Mouse (Mus musculus) kidney, postnatal 14 days (tissue): ENCODE results near the gene Fasl.

Source experiments
- DNase-seq: peaks from one replicate; pipeline ENCODE4 v3.0.0; 2022; ENCODE audit warnings: mixed read lengths

Gene Fasl

DNA sequence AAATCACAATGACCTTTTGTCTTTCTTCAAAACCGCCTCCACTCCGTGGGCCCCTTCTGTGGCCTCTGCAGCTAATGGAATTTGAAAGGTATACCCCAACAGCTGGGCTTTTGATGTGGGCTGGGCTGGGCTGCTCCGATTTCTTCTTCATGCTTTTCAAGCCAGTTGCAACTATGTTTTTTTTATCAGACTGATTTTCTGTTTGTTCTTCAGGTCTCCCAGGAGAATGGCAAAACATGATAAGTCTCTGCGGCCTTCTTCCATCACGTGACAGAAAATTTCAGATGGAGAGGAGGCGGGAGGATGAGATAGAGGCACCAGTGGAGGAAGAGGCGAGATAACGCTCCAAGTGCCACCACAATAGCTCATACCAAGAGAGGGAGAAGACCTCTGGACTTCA lies 37.0 kb downstream of the Fasl start:
- no peak for DNase-seq

DNA sequence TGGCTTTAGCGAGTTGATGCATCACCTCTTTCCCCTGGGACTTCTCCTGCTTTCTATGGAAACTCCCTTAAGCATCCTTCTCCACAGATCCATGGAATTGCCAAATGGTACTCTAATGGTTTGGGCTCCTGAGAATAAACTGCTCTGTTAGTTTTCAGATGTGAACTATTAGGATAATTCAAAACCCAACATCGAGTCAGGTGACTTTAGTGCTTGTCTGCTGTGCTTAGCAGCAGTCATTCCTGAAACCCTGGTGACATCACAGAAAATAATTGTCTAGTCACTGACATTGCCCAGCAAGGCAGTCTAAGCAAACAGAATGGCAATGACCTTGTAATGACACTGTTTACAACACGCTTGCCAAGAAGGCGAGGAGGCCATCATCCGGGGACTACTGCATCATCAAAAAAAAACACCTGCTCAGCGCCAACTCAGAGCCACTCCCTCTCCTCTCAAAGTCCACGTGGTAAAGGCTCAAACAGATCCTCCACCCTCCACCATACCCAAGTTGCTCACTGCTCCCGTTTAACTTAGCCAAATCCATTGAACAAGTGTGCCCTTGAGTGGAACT lies 37.7 kb downstream of the Fasl start:
- no peak for DNase-seq

DNA sequence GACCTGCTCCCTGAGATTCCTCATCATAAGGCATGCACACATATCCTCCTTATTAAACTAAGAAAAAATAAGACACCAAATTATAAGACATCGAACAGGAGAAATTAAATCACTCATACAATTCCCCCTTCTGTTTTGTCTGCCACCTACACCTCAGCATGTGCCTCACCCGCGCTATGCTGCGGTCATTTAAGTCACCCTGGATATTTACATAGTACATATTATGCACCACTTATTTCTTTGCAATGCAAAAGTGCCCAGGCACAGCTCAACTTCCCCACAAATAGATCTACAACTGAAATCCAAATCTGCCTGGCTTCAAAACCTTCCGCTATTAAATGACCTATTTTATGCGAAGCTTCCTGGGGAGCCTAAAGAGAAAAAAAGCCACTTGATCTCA lies 39.6 kb downstream of the Fasl start:
- DNase-seq, result no peak

DNA sequence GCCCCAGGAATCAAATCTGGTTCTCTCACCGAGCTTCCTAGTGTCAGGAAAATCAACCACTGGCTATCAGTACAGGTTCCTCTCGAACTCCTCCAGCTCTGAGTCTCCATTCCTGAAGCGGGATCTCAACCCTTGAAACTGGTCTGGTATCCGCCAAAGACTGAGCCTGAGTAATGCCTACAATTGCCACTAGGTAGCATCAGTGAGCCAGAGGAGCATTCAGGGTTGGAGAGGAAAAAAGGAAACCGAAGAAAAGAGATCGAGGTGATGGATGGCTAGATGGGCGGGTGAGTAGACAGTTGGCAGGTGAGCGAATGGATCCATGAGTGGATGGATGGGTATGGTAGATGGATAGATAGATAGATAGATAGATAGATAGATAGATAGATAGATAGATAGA lies 40.2 kb downstream of the Fasl start:
- peak; percentile 49 for DNase-seq

DNA sequence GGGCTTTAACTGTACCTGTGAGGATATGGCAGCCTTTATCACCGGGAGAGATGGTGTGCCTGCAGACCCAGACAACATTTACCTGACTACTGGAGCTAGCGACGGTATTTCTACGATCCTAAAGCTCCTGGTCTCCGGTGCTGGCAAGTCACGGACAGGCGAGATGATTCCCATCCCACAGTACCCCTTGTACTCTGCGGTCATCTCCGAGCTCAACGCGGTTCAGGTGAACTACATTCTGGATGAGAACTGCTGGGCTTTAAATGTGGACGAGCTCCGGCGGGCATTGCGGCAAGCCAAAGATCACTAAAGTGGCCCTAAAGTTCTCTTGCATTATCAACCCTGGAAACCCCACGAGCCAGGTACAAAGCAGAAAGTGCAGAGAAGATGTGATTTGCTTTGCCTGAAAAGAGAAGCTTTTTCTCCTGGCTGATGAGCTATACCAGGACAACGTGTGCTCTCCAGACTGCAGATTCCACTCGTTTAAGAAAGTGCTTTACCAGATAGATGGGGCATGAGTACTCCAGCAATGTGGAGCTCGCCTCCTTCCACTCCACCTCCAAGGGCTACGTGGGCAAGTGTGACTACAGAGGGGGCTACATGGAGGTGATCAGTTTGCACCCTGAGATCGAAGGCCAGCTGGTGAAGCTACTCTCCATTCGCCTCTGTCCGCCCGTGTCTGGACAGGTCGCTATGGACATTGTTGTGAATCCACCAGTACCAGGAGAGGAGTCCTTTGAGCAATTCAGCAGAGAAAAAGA lies 41.6 kb downstream of the Fasl start:
- DNase-seq, result no peak

DNA sequence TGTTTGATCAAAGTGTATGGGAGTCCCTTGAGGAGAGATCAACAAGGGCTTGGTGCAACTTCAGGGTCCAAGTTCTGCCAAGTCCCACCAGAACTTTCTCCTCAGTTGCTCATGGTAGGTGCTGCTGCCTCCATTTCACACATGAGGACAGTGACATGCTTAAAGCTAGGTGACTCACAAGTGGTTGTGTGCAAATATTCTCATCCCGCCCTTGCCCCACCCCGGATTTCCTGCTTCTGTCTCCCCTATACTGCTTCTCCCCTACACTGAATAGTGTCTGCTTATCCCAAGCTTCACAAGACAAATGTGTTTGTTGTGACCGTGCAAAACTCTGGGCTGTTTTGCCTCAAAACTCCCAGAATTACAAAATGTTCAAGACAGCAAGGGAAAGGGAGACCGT lies 43.4 kb downstream of the Fasl start:
- no peak for DNase-seq

DNA sequence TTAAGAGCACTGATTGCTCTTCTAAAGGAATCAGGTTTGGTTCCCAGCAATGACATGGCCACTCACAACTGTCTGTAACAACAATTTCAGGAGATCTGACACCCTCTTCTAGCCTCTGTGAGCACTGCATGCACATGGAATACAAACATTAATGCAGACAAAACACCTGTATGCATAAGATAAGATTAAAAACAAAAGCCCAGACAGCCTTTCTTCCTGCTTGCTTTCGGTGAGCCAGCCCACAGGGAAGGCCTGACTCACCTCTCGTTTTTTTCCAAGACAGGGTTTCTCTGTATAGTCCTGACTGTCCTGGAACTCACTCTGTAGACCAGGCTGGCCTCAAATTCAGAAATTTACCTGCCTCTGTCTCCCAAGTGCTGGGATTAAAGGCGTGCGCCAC lies 44.1 kb downstream of the Fasl start:
- no peak for DNase-seq

DNA sequence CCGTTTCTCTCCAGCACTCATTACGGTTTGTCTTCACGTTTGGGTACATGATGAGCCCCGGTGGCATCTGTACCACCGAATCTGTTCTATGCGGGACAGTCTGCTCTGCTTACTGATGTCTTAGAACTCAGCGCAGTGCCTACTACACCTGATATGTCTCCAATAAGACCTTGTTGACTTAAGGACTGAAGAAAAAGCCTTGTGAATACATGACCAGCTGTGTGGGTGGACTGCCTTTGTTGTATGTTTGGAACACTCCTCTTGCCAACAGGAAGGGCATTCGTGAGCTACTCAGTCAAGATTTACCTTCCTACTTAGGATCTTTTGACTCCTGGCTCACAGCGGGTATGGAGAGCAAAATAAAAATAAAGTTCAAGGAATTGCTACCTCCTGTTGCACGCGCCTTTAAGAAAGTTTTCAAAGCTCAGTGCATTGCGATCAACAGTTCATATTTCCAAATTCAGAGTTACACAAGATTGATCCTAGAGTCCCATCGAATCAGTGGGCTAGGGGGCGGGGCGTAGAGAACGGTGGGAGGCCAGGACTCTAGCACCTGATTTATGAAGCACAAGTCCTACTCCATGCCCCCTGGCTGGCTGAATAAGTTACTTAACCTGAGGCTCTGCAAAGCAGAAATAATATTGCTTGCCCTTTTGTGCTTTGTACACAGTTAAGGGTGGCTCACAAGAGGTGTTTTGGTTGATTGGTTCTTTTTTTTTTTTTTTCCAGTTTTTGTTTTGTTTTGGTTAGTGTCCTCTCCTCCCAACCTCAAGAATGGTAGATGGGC lies 45.6 kb downstream of the Fasl start:
- no peak for DNase-seq

DNA sequence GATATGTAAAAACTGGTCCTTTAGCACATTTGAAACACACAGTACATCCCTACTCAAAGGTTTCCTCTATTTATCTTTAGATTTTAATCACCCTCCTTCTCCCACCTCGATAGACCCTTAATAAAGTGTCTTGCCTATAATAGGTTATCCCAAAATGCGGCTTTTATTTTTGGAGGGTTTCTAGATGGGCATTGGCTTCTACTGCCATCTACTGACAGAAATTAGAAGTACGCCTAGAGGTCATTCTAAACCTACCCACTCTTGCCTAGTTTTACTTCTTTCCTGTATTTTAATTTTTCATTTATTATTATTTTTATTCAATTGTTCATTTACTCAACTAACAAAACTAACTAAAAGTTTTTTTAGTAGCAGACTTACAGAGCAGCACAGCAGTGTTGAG lies 51.4 kb downstream of the Fasl start:
- DNase-seq, result peak; percentile 27

DNA sequence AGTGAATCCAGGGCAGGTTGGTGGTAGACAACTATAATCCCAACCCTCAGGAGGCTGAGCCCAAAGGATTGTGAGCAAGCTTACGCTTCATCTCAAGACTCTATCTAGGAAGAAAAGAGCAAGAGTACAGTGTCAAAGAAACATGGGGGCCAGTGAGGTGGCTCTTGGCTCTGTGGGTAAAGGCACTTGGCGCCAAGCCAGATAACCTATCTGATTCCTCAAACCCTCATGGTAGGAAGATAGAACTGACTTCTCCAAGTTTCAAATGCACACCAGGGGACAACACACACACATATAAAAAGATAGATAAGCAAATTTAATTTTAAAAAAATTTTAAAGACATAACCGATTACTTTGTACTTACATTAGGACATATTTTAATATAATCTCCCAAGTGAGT lies 52.0 kb downstream of the Fasl start:
- no peak for DNase-seq

DNA sequence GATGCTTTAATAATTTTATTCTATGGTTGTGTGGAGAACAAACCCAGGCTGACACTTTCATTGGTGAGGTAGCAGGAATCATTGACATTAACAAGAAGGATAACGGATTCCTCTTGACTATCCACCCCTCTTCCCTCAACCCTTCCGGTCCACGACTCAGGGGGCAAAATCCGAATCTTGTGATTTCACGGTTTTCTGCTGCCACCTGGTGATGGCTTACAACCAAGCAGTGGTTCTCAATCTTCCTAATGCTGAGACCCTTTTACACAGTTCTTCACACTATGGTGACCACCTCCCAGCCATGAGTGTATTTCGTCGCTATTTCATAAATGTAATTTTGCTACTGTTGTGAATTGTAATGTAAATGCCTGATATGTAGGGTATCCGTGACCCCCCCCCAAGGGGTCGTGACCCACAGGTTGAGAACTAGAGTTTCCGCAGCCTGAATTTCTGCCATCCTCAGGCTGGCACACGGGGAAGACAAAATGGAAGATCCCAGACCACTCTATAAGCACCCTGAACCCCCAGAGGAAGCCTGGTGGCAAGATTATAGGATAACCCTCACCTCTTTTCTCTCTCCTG lies 52.7 kb downstream of the Fasl start:
- peak; percentile 20 for DNase-seq

DNA sequence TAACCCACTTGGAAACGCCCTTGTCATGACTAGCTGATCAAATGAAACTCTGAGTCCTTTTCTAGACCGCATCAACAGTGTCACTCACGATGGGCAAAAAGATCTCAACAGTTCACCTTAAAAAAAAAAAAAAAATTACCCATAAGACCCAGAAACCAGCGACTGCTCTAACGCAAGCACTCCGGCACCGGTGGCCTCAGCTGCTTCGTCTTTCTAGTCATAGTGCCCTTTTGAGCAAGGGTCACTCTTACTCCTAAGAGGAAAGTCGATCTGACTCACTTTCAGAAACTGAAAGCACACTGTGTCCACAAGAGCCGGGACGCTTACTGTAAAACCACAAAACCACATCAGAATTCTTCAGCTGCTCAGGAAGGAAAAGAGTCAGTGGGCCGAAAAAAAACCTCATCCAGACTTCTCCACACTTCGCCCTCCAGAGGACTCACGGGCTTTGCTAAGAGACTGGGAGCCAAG lies 53.5 kb downstream of the Fasl start:
- DNase-seq, result no peak

DNA sequence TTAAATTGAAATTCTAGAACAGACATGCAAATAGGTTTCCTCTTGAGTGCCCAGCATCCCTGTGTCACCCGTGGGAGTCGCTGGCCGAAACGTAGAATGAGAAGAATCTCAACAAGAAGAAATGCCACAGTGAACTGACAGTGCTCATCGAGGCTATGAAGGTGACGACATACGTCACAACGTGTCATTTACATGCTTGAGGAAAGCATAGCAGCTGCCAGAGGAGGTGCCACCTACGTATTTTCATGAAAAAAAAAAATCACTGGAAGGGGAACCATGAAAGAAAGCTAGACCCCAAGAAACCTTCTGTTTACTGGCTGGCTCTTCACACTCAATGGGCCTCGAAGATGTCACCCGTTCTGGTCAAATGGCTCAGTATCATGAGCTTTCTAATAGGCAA lies 54.0 kb downstream of the Fasl start:
- DNase-seq, result no peak
